Mouse (Mus musculus): ENCODE results near the gene Dennd5a.

Dennd5a gene

GRCm38 (mm10) chr7:109850531-109850930 is 109.7 kb downstream of the Dennd5a start:
- in situ Hi-C loops (cut with MboI; ENCODE audit: unreplicated experiment in 2 of 2) = no loop called here

GRCm38 (mm10) chr7:109849750-109850434 is 110.4 kb downstream of the Dennd5a start:
- in situ Hi-C loops (cut with MboI; ENCODE audit: unreplicated experiment in 2 of 2) = no loop called here

DNA sequence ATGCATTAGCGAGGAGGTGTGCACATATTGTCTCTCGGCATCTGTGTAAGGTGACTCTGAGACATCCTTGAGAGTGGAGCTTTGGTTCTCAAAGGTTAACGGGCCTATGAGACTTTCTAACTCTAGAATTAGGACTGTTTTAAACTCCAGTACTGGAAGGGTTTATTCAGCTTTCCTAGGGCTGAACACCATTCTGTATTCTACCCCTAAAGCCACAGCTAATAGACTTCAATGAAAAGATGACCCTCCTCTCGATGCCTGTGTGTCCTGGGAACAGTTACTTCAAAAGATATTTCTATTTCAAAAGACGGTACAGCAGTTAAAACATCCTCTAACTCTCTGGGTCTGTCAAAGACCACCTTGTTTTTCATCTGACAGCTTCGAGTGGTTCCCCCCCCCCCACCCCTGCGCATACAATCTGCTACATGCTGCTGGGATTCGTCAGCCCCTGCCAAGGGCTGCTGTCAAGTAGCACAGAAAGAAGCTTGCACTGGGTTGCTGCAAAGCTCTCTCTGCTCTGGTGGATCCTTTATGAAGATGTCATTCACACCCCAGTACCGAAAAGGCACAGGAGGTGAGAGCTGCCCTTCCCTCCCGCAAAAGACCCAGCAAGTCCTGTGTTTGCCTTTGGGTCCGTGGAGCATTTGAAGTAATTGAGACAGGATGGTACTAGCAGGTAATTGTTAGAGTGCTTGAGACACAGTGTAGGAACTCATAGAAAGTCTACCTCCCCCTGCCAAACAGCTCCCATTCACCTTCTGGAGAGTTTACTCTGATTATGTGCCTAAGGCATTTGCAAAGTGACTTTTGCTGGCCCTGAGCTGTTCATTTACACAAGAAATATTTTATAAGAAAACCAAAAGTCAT is 111.2 kb downstream of the Dennd5a start:
- in situ Hi-C loops (cut with MboI; ENCODE audit: unreplicated experiment in 2 of 2) = no loop called here

DNA sequence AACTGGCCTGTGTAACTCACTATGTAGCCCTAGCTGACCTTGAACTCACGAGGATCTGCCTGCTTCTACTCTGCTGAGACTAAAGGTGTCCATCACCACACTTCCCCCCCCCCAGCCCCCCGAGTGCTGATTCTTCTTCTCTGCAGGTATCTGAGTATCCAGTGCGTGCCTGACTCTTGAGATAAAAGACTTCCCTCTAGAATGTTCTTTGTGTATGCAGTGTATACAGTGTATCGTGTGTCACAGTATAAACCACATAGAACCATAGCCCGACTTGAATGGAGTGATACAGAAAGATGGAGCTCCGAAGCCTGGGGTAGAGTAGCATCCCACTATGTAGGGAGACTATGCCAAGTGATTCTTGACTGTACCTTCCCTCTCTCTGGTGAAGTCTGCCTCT is 116.2 kb downstream of the Dennd5a start:
- in situ Hi-C loops (cut with MboI; ENCODE audit: unreplicated experiment in 2 of 2) = no loop called here

Data from v-Abl transformed pro-B cells (cell line).